Mouse (Mus musculus) stomach, postnatal 0 days (tissue): ENCODE data around the gene 6330409D20Rik. TPM values are rescaled to one million over a fixed set of nuclear protein-coding genes. Genes with fewer than 3 reads are reported as not detected.

Experiments
- ATAC-seq: fragments of 200-750 bp; cut with Nextera tagmentation; 2 replicates; pipeline ENCODE4 v1.8.0; 2017; ENCODE audit not compliant: low FRiP score, low TSS enrichment
- DNase-seq: peaks from one replicate; pipeline ENCODE4 v3.0.0-alpha.2; 2016; ENCODE audit warnings: low spot score
- H3K27ac ChIP-seq: fragments of 300-500 bp; sonication (generic); replicated peaks from 2 replicates; pipeline ENCODE4 v1.5.1; 2014; ENCODE audit warnings: mild to moderate bottlenecking, control low read depth
- H3K27me3 ChIP-seq: fragments of 300-500 bp; sonication (generic); 2 replicates; pipeline ENCODE4 v1.6.1; 2014; ENCODE audit warnings: low read length; ENCODE audit not compliant: control insufficient read depth, insufficient read depth
- H3K36me3 ChIP-seq: fragments of 300-500 bp; sonication (generic); 2 replicates; pipeline ENCODE4 v1.6.1; 2014; ENCODE audit warnings: low read length, mixed read lengths; ENCODE audit not compliant: control insufficient read depth, insufficient read depth
- H3K4me1 ChIP-seq: fragments of 300-500 bp; sonication (generic); replicated peaks from 2 replicates; pipeline ENCODE4 v1.6.1; 2014; ENCODE audit warnings: antibody characterized with exemption; ENCODE audit not compliant: control insufficient read depth, insufficient read depth
- H3K4me2 ChIP-seq: fragments of 300-500 bp; sonication (generic); replicated peaks from 2 replicates; pipeline ENCODE4 v1.6.1; 2014; ENCODE audit warnings: low read depth, mild to moderate bottlenecking, control low read depth, moderate library complexity
- H3K4me3 ChIP-seq: fragments of 300-500 bp; sonication (generic); 2 replicates; pipeline ENCODE4 v1.5.1; 2014; ENCODE audit warnings: low read depth, low read length, control low read depth
- H3K9ac ChIP-seq: fragments of 300-500 bp; sonication (generic); 2 replicates; pipeline ENCODE4 v1.6.1; 2014; ENCODE audit warnings: mild to moderate bottlenecking, low read length, control low read depth, mixed read lengths
- H3K9me3 ChIP-seq: fragments of 300-500 bp; sonication (generic); 2 replicates; pipeline ENCODE4 v1.6.1; 2016; ENCODE audit warnings: low read length; ENCODE audit not compliant: control insufficient read depth
- CTCF ChIP-seq: IDR thresholded peaks from 2 replicates; pipeline ENCODE4 v1.5.1; 2016; ENCODE audit warnings: antibody characterized with exemption, low read depth, mild to moderate bottlenecking, moderate library complexity
- EP300 ChIP-seq: optimal IDR thresholded peaks from 2 replicates; pipeline ENCODE3; 2016; ENCODE audit warnings: antibody characterized with exemption
- WGBS: fragments of 180-500 bp; shearing (Covaris S2); extraction: QIAGEN DNeasy Blood & Tissue Kit; methylation state at CpG from one replicate; pipeline ENCODE4 v1.1.7; 2014; 5-methylcytosine and 5-hydroxymethylcytosine counted together
- polyA plus RNA-seq: library from polyadenylated mRNA; unstranded; fragments of >200 nt; fragmentation: Nextera tagmentation; extraction: Ambion mirVana; gene quantifications from 2 replicates; pipeline ENCODE4 v1.2.1, GENCODE M21; 2015

The 6330409D20Rik gene
- polyA plus RNA-seq = not detected in 2 replicates

DNA sequence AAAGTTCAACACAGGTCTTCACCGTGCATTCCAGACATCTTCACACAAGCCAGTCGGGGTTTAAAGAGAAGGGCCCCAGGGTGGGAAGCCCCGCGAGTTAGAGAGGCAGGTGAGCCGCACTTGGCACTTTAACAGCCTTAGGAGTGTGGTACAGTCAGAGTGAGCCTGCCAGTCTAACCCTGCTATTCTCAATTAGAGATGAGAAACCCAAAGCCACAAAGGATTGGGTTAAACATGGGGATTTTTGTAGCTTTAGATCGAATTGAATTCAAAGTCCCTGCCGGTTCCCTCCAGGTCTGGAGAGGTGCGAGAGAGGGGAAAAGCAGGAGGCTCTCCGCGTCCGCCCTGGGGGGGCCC lies at the start of gene 6330409D20Rik:
Gene 6330409D20Rik (minus strand): TSS at position 101 of the 357 bp plus-strand sequence.
- whole genome bisulfite sequencing = 18% methylated on average over 11 of the region's 11 CpGs
- peak within 1 kb of the TSS; percentile 78 for H3K4me2 ChIP-seq
- H3K27ac ChIP-seq = no peak within 1 kb of the TSS
- ATAC-seq (no peak), DNase-seq (no peak)
- H3K27me3 ChIP-seq = peaks cover 8% of the 10 kb centered on the region; the same call in 1 of the 2 replicates
- H3K36me3 ChIP-seq = no peaks in the 10 kb centered on the region
- no peak for TF ChIP-seq EP300
- TF ChIP-seq CTCF = no peak
- H3K4me3 ChIP-seq = peak within 1 kb of the TSS; percentile 44
- H3K9me3 ChIP-seq = no peaks in the 10 kb centered on the region
- peaks cover 6% of the 10 kb centered on the region; the same call in 1 of the 2 replicates for H3K4me1 ChIP-seq
- peak within 1 kb of the TSS; percentile 48 for H3K9ac ChIP-seq

DNA sequence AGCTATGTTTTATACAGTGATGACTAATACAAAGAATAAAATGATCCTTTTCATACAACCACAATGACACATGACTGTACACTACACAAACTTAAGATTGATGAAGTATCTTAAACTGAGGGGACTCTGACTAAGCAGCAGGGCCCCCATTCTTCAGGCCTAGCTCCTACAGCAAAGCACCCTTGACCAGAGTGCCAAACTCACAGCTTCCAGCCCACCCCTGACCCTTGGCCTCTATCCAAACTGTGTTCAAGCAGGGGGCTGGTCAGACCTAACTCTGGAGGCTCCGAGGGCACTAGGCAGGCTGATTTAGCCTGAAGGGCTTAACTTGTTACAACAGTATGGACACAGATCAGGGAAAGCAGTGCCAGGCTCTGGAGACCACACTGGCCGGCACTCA lies 47.8 kb upstream of the 6330409D20Rik start:
- ATAC-seq = no peak
- no peak for TF ChIP-seq CTCF
- no peak for TF ChIP-seq EP300
- no peak for DNase-seq
- no peaks in the 10 kb centered on the region for H3K4me1 ChIP-seq
- H3K4me3 ChIP-seq = no peak overlapping the region
- H3K27me3 ChIP-seq = no peaks in the 10 kb centered on the region
- no peaks in the 10 kb centered on the region for H3K9me3 ChIP-seq
- 52% methylated on average over 2 of the region's 2 CpGs for WGBS
- no peak overlapping the region for H3K4me2 ChIP-seq
- H3K27ac ChIP-seq = no peak overlapping the region
- H3K9ac ChIP-seq = no peak overlapping the region
- no peaks in the 10 kb centered on the region for H3K36me3 ChIP-seq

DNA sequence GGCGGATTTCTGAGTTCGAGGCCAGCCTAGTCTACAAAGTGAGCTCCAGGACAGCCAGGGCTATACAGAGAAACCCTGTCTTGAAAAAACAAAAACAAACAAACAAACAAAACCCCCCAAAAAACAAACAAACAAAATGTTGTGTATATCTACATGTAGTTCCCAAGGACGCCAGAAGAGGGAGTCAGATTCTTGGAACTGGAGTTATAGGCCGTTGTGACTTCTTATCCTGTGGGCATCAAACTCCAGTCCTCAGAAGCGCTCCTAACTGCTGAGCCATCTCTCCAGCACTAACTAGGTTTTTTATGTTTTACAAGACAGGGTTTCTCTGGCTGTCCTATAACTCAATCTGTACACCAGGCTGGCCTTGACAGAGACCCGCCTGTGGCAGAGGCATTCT lies 46.4 kb upstream of the 6330409D20Rik start:
- Histone ChIP-seq H3K36me3 (no peaks in the 10 kb centered on the region), H3K9me3 (no peaks in the 10 kb centered on the region), H3K9ac (no peak overlapping the region), H3K27me3 (no peaks in the 10 kb centered on the region), H3K4me1 (no peaks in the 10 kb centered on the region), H3K4me3 (no peak overlapping the region), H3K4me2 (no peak overlapping the region), H3K27ac (no peak overlapping the region)
- no peak for DNase-seq
- 63% methylated on average over 6 of the region's 6 CpGs for WGBS
- ATAC-seq = no peak
- TF ChIP-seq CTCF (peak; percentile 65), EP300 (no peak)

DNA sequence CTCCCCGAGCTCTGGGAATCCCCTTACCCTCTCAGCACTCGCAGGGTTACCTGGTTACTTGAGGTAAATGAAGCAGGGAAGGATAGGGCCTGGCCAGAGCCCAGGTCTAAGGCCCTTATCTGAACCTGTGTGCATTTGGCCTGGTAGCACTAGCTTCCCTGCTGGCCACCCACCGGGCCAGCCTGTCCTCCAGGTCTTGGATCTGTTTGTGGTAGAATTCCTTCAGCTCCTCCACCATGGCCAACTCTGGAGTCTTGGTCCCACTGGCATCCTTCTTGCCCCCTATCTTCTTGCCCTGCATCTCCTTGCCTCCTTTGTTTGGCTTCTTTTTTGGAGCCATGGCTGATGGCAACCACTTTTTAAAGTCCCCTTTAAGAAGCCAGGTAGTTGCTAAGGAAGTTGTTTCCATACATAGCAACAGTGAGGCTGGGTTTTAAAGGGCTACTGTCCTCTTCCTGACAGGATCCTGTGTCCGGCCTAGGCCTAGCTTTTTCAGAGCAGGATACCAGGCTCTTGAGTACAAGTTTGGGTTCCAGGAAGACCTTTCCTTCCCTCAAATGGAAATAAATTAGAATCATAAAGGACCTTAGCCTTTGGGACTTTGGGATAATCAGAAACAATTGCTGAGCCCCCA lies 43.3 kb upstream of the 6330409D20Rik start, which contains the start of gene Cfap157:
Gene Cfap157 (minus strand): TSS at position 381 of the 634 bp plus-strand sequence.
- no peaks in the 10 kb centered on the region for H3K27me3 ChIP-seq
- ATAC-seq (peak; percentile 51; the same call in 1 of the 2 replicates), DNase-seq (no peak)
- H3K36me3 ChIP-seq = no peaks in the 10 kb centered on the region
- no peaks in the 10 kb centered on the region for H3K4me1 ChIP-seq
- 0 out of 2 replicates have a peak within 1 kb of the TSS, but pooled peaks have one; percentile 5 for H3K4me2 ChIP-seq
- H3K27ac ChIP-seq = no peak within 1 kb of the TSS
- no peak within 1 kb of the TSS for H3K4me3 ChIP-seq
- TF ChIP-seq CTCF (no peak), EP300 (no peak)
- no peaks in the 10 kb centered on the region for H3K9me3 ChIP-seq
- WGBS = 57% methylated on average over 4 of the region's 4 CpGs
- no peak within 1 kb of the TSS for H3K9ac ChIP-seq

DNA sequence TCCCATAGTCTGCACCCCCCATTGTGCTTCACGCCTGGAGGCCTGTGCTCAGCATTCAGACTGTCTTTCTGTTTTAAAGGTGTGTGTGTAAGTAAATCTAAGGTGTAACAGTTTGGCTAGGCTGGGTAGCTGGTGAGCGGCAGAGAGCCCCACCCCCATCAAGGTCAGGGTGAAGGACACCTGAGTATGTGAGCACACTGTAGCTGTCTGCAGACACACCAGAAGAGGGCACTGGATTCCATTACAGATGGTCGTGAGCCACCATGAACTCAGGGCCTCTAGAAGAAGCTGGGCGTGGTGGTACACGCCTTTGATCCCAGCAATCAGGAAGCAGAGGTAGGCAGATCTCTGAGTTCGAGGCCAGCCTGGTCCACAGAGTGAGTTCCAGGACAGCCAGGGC lies 40.9 kb upstream of the 6330409D20Rik start:
- Histone ChIP-seq H3K27ac (no peak overlapping the region), H3K4me1 (no peaks in the 10 kb centered on the region), H3K4me3 (no peak overlapping the region), H3K27me3 (no peaks in the 10 kb centered on the region), H3K36me3 (no peaks in the 10 kb centered on the region), H3K9ac (no peak overlapping the region), H3K9me3 (no peaks in the 10 kb centered on the region), H3K4me2 (no peak overlapping the region)
- ATAC-seq (no peak), DNase-seq (no peak)
- TF ChIP-seq EP300 = no peak
- TF ChIP-seq CTCF = peak; percentile 14; the same call in 1 of the 2 replicates
- WGBS = 71% methylated on average over 6 of the region's 6 CpGs

DNA sequence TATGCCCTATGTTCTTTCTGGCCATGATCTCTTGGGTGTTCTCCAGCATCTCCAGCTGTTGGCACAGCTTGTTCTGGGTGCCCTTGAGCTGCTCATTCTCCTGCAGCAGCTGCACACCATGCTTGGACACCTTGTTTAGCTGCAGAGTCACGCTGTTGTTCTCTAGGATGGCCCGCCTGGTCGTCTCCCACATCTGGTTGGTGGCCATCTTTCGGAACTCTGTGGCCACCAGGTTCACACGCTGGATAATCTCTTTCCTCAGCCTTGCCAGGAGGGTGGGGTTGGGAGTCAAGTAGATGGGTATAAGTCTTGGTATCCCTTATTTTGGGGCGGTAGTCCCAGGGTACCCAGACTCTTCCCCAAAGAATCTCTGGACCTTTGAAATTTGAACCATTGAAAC lies 38.9 kb upstream of the 6330409D20Rik start:
- Histone ChIP-seq H3K4me3 (no peak overlapping the region), H3K4me1 (0 out of 2 replicates have a peak, but pooled peaks cover 4% of the 10 kb centered on the region), H3K9ac (no peak overlapping the region), H3K4me2 (no peak overlapping the region), H3K36me3 (no peaks in the 10 kb centered on the region), H3K9me3 (no peaks in the 10 kb centered on the region), H3K27ac (no peak overlapping the region), H3K27me3 (no peaks in the 10 kb centered on the region)
- no peak for ATAC-seq
- 89% methylated on average over 6 of the region's 6 CpGs for WGBS
- TF ChIP-seq CTCF (no peak), EP300 (no peak)
- no peak for DNase-seq
